Mouse (Mus musculus) macrophage (primary cell): ENCODE results near the gene Fnbp1. TPM values are rescaled to one million over a fixed set of nuclear protein-coding genes. Genes with fewer than 3 reads are reported as not detected.
A peak's percentile ranks its signal among the peaks of the same experiment; 100 is the strongest.

ENCODE experiments used
- H3K27ac ChIP-seq: fragments of 350-480 bp; formaldehyde crosslinking; 2 replicates; pipeline ENCODE4 v1.9.0; 2021
- H3K36me3 ChIP-seq: fragments of 350-480 bp; formaldehyde crosslinking; 2 replicates; pipeline ENCODE4 v1.9.0; 2021; ENCODE audit errors: inconsistent target
- H3K4me3 ChIP-seq: fragments of 350-480 bp; formaldehyde crosslinking; 2 replicates; pipeline ENCODE4 v1.9.0; 2021; ENCODE audit errors: inconsistent target
- H3K79me2 ChIP-seq: fragments of 350-480 bp; formaldehyde crosslinking; 2 replicates; pipeline ENCODE4 v1.9.0; 2021; ENCODE audit errors: inconsistent target
- WGBS: methylation state at CpG from one replicate; pipeline ENCODE4 v1.1.7; 2026; ENCODE audit warnings: inconsistent platforms; ENCODE audit not compliant: missing documents; 5-methylcytosine and 5-hydroxymethylcytosine counted together
- polyA plus RNA-seq: library from polyadenylated mRNA; stranded (reverse); fragments of 250-400 nt; gene quantifications from 3 replicates; pipeline ENCODE4 v1.2.4, GENCODE M21; 2018; ENCODE audit warnings: inconsistent platforms

The Fnbp1 gene
- polyA plus RNA-seq, 1 experiment from 2014 or later, result 118 TPM

- 68% methylated on average over 7 of the region's 7 CpGs for WGBS
- Histone ChIP-seq H3K27ac (peak overlapping the region; percentile 80), H3K79me2 (peaks cover 98% of the 10 kb centered on the region), H3K4me3 (no peak overlapping the region), H3K36me3 (no peaks in the 10 kb centered on the region)
Measured at GRCm38 (mm10) chr2:31125156-31125555, 16.7 kb downstream of the Fnbp1 start.

- H3K79me2 ChIP-seq, result peaks cover 98% of the 10 kb centered on the region
- H3K36me3 ChIP-seq, result no peaks in the 10 kb centered on the region
- no peak overlapping the region for H3K4me3 ChIP-seq
- 28% methylated on average over 2 of the region's 2 CpGs for WGBS
- peak overlapping the region; percentile 80 for H3K27ac ChIP-seq
Measured at GRCm38 (mm10) chr2:31124694-31125093, 17.1 kb downstream of the Fnbp1 start.

DNA sequence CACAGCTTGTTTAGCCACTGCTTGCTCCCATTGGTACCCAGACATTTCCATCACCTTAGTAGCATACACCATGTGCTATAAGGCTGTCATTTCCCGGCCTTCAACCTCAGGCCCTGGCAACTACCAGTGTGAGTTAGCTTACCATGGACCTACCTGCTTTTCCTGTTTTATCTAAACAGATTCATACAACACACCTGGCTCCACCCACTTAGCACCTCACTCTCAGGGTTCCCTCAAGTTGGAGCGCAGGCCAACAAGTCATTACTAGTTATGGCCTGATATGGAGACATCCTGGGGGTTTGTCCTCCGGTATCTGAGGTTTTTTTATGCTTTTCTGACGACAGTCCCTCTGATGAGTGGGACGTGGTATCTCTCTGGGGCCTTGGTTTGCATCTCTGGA lies 18.3 kb downstream of the Fnbp1 start:
- H3K36me3 ChIP-seq, result no peaks in the 10 kb centered on the region
- H3K79me2 ChIP-seq, result peaks cover 98% of the 10 kb centered on the region
- peak overlapping the region; percentile 80; the same call in 1 of the 2 replicates for H3K27ac ChIP-seq

DNA sequence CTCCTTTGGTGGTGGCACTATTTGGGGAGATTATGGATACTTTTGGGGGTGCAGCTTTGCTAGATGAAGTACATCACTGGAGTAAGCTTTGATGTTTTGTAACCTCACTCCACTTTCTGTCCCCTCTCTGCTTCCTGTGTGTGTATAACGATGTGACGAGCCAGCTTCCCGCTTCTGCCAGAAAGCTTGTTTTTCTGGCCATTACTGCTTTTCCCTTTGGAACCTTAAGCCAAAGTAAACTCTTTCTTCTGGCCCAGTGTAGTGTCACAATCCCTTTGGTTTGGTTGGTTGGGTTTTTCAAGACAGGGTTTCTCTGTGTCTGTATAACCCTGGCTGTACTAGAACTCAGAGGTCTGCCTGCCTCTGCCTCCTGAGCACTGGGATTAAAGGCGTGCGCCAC lies 19.0 kb downstream of the Fnbp1 start:
- WGBS, result 86% methylated on average over 5 of the region's 5 CpGs
- H3K36me3 ChIP-seq, result no peaks in the 10 kb centered on the region
- H3K27ac ChIP-seq, result no peak overlapping the region
- peaks cover 98% of the 10 kb centered on the region for H3K79me2 ChIP-seq
- no peak overlapping the region for H3K4me3 ChIP-seq

More for the DNA sequence above, 18.3 kb downstream of the Fnbp1 start:
- WGBS, result 97% methylated on average over 5 of the region's 5 CpGs
- H3K4me3 ChIP-seq, result no peak overlapping the region

DNA sequence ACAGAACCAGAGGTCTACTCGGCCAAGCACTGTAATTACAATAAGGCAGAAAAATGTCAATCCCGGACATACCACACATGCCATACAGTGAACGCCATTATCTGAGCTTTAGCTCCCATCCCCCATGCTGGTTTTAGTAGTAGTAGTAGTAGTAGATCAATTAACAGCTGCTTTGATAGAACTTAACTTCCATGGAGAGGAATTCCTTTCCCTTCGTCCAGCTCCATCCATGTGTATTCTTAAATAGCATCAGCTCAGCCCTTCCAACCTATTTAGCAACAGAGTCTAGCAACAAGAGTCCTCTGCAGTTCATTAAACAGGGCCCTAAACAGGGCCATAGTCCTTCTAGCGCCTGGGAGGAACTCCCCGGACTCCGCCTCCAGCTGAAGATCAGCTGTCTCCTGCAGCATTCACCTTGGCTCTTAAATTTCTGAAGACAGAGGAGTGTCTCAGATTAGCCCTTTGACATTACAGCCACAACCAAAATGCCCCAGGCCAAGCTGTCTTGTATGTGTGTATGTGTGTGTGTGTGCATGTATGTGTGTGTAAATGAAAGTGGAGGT lies 20.6 kb downstream of the Fnbp1 start:
- H3K36me3 ChIP-seq, result no peaks in the 10 kb centered on the region
- WGBS, result 90% methylated on average over 6 of the region's 7 CpGs
- no peak overlapping the region for H3K4me3 ChIP-seq
- H3K27ac ChIP-seq, result no peak overlapping the region
- H3K79me2 ChIP-seq, result peaks cover 98% of the 10 kb centered on the region

DNA sequence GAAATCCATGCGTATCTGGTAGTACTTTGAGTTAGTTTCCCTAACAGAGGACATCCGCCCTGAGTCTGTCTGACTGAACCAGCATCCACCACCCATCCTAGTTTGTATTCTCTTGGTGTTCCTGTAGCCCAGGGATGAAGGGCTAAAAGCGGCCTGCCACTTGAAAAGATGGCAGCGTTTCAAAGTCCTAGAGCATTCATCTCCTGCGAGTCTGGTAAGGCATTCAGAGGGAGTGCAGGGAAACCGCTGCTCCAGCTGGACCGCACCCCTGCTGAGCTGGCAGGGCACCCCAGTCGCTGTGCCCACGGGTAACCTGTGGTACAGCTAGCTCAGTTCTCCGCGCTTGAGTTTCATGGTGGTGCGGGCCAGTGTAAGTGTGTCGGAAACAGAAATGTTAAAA lies 22.0 kb downstream of the Fnbp1 start:
- Histone ChIP-seq H3K4me3 (no peak overlapping the region), H3K79me2 (peaks cover 100% of the 10 kb centered on the region), H3K27ac (peak overlapping the region; percentile 36; the same call in 1 of the 2 replicates), H3K36me3 (no peaks in the 10 kb centered on the region)
- WGBS, result 95% methylated on average over 13 of the region's 13 CpGs

- peak overlapping the region; percentile 36 for H3K27ac ChIP-seq
- H3K36me3 ChIP-seq, result no peaks in the 10 kb centered on the region
Measured at GRCm38 (mm10) chr2:31118639-31119380, 23.0 kb downstream of the Fnbp1 start.

GRCm38 (mm10) chr2:31118211-31118610 lies 23.6 kb downstream of the Fnbp1 start:
- WGBS, result 65% methylated on average over 3 of the region's 3 CpGs
- H3K36me3 ChIP-seq, result no peaks in the 10 kb centered on the region
- peak overlapping the region; percentile 36 for H3K27ac ChIP-seq
- H3K4me3 ChIP-seq, result no peak overlapping the region
- peaks cover 100% of the 10 kb centered on the region for H3K79me2 ChIP-seq

More at GRCm38 (mm10) chr2:31118639-31119380, 23.0 kb downstream of the Fnbp1 start:
- WGBS, result 51% methylated on average over 10 of the region's 10 CpGs
- H3K79me2 ChIP-seq, result peaks cover 100% of the 10 kb centered on the region
- H3K4me3 ChIP-seq, result no peak overlapping the region

GRCm38 (mm10) chr2:31115943-31116731 lies 25.7 kb downstream of the Fnbp1 start:
- no peak overlapping the region for H3K27ac ChIP-seq
- H3K4me3 ChIP-seq, result no peak overlapping the region
- 22% methylated on average over 10 of the region's 10 CpGs for WGBS
- peaks cover 100% of the 10 kb centered on the region for H3K79me2 ChIP-seq
- 0 out of 2 replicates have a peak, but pooled peaks cover 6% of the 10 kb centered on the region for H3K36me3 ChIP-seq

DNA sequence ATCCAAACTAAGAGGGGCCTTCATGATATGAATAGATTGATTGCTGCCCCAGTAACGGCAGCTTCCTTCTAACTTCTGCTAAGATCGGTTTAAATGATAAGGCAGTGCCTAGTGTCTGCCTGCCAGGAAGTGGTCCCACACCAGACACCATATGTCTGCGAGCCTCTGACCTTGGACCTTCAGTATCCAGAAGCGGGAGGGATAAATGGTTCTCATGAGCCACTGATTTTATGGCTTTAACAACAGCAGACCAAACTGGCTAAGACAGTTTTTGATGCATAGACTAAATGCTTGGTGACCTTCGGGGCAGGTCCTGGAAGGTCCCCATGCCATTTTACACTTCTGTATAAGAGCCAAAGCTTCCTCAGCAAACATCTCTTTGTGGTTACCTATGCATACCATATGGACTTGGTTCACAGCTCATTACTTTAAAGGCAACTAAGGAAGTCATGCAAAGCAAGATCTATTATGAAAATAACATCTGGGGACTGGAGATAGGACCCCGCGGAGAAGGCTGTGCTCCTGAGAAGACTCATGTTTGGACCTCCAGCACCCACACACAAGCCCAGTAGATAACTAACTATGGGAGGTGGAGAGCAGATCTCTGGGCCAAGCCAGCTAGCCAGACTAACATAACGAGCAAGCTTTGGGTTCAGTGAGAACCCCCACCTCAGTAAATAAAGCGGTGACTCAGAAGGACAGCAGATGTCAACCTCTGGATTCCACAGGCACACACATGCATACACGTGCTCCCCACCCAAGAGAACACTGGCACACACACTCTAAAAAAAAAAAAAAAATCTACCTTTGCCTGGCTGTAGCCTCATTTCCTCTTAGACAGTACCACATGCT lies 26.5 kb downstream of the Fnbp1 start:
- peak overlapping the region; percentile 3 for H3K27ac ChIP-seq
- H3K36me3 ChIP-seq, result 0 out of 2 replicates have a peak, but pooled peaks cover 6% of the 10 kb centered on the region
- H3K79me2 ChIP-seq, result peaks cover 100% of the 10 kb centered on the region
- WGBS, result 37% methylated on average over 10 of the region's 10 CpGs
- no peak overlapping the region for H3K4me3 ChIP-seq

DNA sequence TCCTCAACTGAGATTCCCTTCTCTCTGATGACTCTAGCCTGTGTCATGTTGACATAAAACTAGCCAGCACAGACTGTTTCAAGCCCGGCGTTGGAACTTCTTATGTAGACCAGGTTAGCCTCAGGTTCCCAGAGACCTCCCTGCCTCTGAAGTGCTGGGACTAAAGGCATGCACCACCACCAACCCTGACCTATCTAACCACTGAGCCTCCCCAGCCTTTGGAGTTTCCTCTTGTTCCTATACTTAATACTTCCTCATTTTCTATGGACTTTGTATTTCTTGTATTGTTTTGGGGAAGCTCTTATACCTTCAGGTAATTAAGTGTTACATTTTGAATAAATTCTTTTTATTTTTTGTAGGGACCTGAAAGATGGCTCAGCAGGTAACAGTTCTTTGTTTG lies 27.6 kb downstream of the Fnbp1 start:
- Histone ChIP-seq H3K4me3 (no peak overlapping the region), H3K36me3 (0 out of 2 replicates have a peak, but pooled peaks cover 6% of the 10 kb centered on the region), H3K79me2 (peaks cover 100% of the 10 kb centered on the region), H3K27ac (peak overlapping the region; percentile 16; the same call in 1 of the 2 replicates)
- 74% methylated on average over 2 of the region's 2 CpGs for WGBS

- Histone ChIP-seq H3K79me2 (peaks cover 99% of the 10 kb centered on the region), H3K36me3 (0 out of 2 replicates have a peak, but pooled peaks cover 6% of the 10 kb centered on the region), H3K4me3 (no peak overlapping the region), H3K27ac (no peak overlapping the region)
- 89% methylated on average over 6 of the region's 6 CpGs for WGBS
Measured at GRCm38 (mm10) chr2:31111685-31112084, 30.1 kb downstream of the Fnbp1 start.

GRCm38 (mm10) chr2:31109960-31110548 lies 31.8 kb downstream of the Fnbp1 start:
- Histone ChIP-seq H3K4me3 (no peak overlapping the region), H3K27ac (no peak overlapping the region), H3K79me2 (peaks cover 99% of the 10 kb centered on the region), H3K36me3 (0 out of 2 replicates have a peak, but pooled peaks cover 6% of the 10 kb centered on the region)
- 89% methylated on average over 12 of the region's 12 CpGs for WGBS
